Mouse (Mus musculus) CD4-positive naive resting alpha-beta T cell, adult 57 days (primary cell): ENCODE results near the gene Gm15517. TPM values are rescaled to one million over a fixed set of nuclear protein-coding genes. Genes with fewer than 3 reads are reported as not detected.

Experiments used
- total RNA-seq: library from RNA; stranded (reverse); gene quantifications from one replicate; pipeline ENCODE4 v1.2.4, GENCODE M21; 2023

Gene Gm15517
- not detected for total RNA-seq

DNA sequence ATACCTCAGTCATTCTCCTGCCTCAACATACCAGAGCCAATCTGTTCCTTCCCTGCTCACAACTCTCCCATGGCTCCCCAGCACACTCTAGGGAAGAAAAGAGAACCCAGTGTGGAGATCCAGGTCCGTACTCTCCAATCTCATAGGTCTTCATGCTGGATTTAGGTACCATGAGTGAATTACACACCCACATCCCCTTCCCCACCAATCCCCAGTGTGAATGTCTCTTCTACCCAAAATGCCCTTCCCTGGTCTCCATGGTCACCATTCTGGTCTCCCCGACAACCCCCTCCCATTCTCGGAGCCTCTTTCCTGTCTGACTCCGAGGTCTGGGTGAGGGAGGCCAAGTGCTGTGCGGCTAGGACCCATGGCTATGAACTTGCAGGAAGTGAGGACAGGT, at the start of gene Gm15517:
Gm15517 (plus strand) TSS at position 301 of the 400 bp plus-strand sequence.

DNA sequence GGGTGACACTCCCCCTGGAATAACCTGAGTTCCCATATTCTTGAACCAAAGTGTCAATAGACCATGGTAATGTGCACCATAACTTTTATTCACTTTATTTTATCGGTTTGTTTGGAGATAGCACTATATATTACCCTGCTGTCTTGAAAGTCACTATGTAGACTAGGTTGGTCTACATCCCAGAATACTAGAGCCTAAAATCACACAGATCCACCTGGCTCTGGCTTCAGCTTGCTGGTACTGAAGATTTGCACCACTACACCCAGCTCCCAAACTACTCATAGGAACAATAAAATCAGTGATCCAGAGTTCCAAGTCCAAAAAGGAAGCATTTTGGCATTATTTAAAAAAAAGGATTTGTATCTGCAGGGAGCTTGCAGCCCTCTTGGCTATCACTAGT, 45.6 kb upstream of the Gm15517 start, which contains the start of gene Klk1b5:
Klk1b5 (plus strand) TSS at position 301 of the 400 bp plus-strand sequence.

DNA sequence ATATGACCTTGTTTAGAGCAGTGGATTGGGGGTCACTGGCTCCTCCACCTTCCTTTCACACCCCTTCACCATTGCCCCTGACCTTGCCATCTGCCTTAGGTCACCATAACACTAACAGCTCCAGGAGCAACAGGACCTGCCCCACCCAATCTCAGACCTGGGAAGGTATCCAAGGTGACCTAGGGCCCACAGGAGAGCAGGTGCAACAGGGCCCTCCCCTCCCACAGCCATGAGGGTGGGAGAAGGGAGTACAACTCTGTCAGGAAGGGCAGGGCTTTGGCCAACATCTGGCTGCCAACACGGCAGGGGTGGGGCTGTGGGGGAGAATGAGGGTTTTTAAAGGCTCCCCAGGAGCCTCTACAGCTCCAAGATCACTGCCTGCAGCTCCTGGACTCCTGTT, 36.2 kb upstream of the Gm15517 start, which contains the start of gene Klk1:
Klk1 (plus strand) TSS at position 285 of the 400 bp plus-strand sequence.

DNA sequence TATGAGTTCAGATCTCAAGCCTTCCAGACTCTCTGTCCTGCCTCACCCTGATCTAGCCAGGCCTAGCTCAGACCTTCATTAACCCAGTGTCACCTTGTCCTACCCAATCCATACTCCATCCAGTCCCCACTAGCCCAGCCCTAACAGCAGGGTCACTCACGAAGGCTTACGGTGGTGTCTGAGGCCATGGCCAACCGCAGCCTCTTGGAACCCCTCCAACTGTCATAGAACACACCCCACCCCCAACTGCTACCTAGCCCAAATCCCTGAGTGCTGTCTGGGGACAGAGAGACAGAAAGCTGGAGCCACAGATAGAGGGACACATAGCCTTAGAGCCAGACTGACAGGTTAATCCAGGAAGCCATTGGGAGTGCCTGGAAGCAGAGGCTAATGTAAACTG, 25.3 kb upstream of the Gm15517 start, which contains the start of gene Gm36864:
Gm36864 (plus strand) TSS at position 269 of the 400 bp plus-strand sequence.

DNA sequence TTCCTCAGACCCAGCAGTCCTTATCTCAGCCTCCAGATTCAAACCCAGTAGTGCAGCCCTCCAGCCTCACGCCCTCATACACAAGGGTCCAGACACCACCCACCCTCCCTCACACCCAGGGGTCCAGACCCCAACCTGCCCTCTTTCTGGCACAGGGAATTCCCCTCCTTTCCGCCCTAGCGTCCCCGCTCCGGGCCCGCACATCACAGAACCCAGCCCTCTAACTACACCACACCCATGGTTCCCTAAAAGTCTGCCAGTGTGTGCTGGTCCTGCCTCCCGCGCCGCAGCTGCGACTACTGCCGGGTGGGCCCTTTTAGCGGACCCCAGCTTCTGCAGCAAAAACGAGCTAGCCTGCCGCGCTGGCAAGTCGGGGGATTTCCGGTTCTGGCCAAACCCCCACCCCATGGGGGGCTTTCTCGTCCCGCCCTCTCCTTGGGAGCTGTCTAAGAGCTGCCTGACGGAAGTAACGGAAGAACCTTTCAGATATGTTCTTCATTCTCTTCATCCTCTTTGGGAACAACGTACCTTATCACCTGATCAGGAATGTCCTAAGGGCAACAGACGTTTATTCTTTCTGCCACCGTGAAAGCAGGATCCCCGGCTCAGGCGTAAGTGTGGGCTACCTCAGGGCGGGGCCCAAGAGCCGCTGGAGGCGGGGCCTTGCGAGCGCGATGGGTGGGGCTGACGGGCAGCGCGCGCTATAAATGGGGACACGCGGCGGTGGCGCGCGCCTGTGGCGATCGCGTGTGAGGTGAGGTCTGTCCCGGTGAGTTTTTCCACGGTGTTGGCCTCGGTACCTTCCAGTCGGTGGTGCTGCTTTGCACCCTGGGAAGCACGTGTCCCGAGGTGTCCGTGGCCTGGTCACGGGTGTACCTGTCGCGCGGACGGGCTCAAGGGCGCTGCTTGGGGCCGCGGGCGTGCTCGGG, 14.9 kb upstream of the Gm15517 start, which contains the start of the genes 1700028J19Rik and 2410002F23Rik:
1700028J19Rik (minus strand) TSS at position 641 of the 929 bp plus-strand sequence.
2410002F23Rik (plus strand) TSS at position 668 of the 929 bp plus-strand sequence.

DNA sequence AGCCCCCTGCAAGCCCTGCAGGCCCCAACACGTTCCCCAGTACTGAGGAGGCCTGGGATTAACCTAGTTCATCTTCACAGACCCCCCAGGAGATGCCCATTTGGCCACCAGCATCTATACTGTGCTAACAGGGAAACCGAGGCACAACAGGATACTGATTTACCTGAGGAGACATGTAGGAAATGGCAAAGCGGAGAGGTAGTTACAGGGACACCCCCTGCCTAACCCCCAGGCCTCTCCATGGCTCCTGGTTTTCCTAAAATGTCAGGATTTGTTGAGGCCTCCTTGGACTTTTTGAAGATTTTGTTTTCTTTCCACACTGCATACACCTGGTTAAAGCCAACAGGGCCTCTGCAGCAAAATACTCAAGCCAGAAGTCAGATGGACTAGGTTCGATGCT, 4.0 kb upstream of the Gm15517 start, which contains the start of gene Acp4:
Acp4 (minus strand) TSS at position 101 of the 400 bp plus-strand sequence.

DNA sequence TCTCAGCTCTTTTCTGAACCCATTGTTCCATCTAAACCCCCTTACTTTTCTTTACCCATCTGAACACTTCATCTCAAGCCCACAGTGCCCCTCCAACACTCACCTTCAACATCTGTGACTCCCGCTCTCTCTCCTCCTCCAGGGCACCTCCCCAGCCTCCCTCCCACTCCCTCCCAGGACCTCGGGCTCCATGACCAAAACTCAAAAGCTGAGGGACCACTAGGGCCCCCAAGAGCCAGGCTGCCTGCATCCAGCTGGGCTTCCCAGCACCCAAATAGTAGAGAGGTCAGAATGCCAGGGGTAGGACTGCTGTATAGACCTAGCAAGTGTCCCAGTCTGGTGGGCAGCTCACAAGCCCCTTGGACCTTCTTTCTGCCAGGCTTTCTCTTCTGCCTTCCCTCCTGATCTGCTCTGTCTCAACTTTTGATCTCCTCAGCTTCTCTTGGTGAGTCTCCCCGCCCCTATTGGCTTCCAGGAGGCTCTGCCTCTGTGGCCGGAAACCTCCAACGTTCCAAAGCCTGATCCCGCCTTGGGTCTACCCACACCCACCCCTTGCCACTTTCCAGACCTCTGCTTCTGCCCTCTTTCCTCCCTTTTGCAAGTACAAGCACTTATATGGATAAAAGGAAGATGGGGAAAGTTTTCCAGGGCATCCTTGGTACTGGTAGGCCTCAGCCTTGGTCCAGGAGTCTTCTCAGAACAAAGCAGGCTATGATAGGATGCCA, 45.4 kb downstream of the Gm15517 start, which contains the start of gene Clec11a:
Clec11a (minus strand) TSS at position 387 of the 725 bp plus-strand sequence.

DNA sequence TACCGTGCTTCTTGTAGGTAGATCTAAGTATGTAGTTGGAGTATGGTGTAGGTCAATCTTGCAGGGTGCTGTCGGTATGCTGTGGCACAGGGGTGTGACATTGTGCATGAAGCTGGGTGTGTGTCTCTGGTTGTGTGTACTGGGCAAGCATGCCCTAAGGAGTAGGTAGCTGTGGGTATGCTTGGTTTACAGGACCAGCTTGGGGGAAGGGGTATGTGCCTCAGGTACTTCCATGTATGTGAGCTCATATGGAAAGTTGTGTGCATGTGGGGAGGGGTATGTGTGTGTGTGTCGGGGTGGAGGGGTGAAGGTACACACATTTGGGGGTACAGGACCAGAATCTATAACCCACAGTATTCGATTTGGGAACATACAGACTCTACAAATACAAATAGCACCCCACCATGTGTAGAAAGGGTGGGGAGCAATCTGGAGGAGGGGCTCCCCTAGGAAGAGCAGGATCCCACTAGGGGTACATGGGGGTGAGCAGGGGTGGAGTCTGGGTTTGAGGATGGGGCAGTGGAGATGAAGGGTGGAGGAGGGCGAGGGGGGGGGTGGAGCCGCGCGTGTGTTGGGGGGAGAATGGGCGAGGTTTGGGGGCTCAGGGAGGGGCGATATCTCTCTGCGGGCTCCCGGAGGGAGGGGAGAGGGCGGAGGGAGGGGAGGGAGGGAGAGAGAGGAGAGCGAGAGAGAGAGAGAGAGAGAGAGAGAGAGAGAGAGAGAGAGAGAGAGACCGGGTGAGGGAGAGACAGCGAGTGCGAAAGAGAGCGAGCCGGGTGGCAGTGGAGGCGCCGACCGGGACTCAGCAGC, 48.4 kb downstream of the Gm15517 start, which contains the start of gene Shank1:
Shank1 (plus strand) TSS at position 779 of the 810 bp plus-strand sequence.

Other genes starting within 250 kb of the Gm15517 start
- gene Klk1b26, start 249.3 kb upstream of the Gm15517 start, total RNA-seq = not detected
- gene Klk1b27, start 209.2 kb upstream of the Gm15517 start, total RNA-seq = not detected
- not detected for gene Klk1b21, start 159.1 kb upstream of the Gm15517 start, total RNA-seq
- gene Klk1b22, start 148.8 kb upstream of the Gm15517 start, total RNA-seq = not detected
- not detected for gene Klk1b16, start 124.7 kb upstream of the Gm15517 start, total RNA-seq
- gene Klk1b24, start 73.2 kb upstream of the Gm15517 start, total RNA-seq = not detected
- gene Klk1b3, start 63.3 kb upstream of the Gm15517 start, total RNA-seq = not detected
- not detected for gene Klk1b4, start 54.0 kb upstream of the Gm15517 start, total RNA-seq
- gene Klk1b5, start 45.5 kb upstream of the Gm15517 start, total RNA-seq = not detected
- not detected for gene Klk1, start 36.1 kb upstream of the Gm15517 start, total RNA-seq
- gene Gm36864, start 25.3 kb upstream of the Gm15517 start, total RNA-seq = not detected
- gene 1700028J19Rik, start 14.8 kb upstream of the Gm15517 start, total RNA-seq = 3.6 TPM
- gene 2410002F23Rik, start 14.7 kb upstream of the Gm15517 start, total RNA-seq = 184 TPM
- not detected for gene Acp4, start 4.1 kb upstream of the Gm15517 start, total RNA-seq
- gene Clec11a, start 45.5 kb downstream of the Gm15517 start, total RNA-seq = 1.5 TPM
- gene Shank1, start 48.8 kb downstream of the Gm15517 start, total RNA-seq = 1.8 TPM
- gene Syt3, start 122.7 kb downstream of the Gm15517 start, total RNA-seq = 0.83 TPM
- not detected for gene 1700008O03Rik, start 124.4 kb downstream of the Gm15517 start, total RNA-seq
- not detected for gene Lrrc4b, start 167.6 kb downstream of the Gm15517 start, total RNA-seq
- not detected for gene Aspdh, start 203.9 kb downstream of the Gm15517 start, total RNA-seq
- 62.3 TPM for gene Josd2, start 206.5 kb downstream of the Gm15517 start, total RNA-seq
- gene Emc10, start 235.1 kb downstream of the Gm15517 start, total RNA-seq = 84.1 TPM
- 6.6 TPM for gene Fam71e1, start 235.1 kb downstream of the Gm15517 start, total RNA-seq